Mouse (Mus musculus) CH12.LX (cell line): ENCODE measurements around the gene Fabp3. TPM values are rescaled to one million over a fixed set of nuclear protein-coding genes. Genes with fewer than 3 reads are reported as not detected.

Experiments
- DNase-seq: peaks from one replicate; pipeline ENCODE4 v3.0.0-alpha.2; 2013; ENCODE audit errors: extremely low read depth
- H3K27ac ChIP-seq: 2 replicates; pipeline ENCODE4 v1.5.1; 2012; ENCODE audit warnings: low read depth, mild to moderate bottlenecking, control low read depth, moderate library complexity; ENCODE audit not compliant: insufficient read depth
- H3K27me3 ChIP-seq: replicated peaks from 2 replicates; pipeline ENCODE3; 2012; ENCODE audit warnings: inconsistent platforms
- H3K36me3 ChIP-seq, 2 experiments: replicated peaks in 1 of 2; 2 replicates each; pipeline versions ENCODE3 to v1.6.1; 2012; ENCODE audit warnings: inconsistent platforms in 1 of 2, low read length in 1 of 2, mild to moderate bottlenecking in 1 of 2, mixed read lengths in 1 of 2, moderate library complexity in 1 of 2; ENCODE audit not compliant: control insufficient read depth in 1 of 2, insufficient read depth in 1 of 2
- H3K4me1 ChIP-seq, 2 experiments: 2 replicates each; pipeline ENCODE4 v1.6.1; 2012; ENCODE audit warnings: inconsistent platforms in 1 of 2, moderate library complexity in 1 of 2; ENCODE audit not compliant: insufficient read depth in 2 of 2, control insufficient read depth in 1 of 2
- H3K4me2 ChIP-seq: 2 replicates; pipeline ENCODE4 v1.6.1; 2012; ENCODE audit warnings: low read depth, mild to moderate bottlenecking, control low read depth; ENCODE audit not compliant: poor library complexity, insufficient read depth, severe bottlenecking
- H3K4me3 ChIP-seq, 3 experiments: fragments of 150-350 bp in 1 of 3; sonication (generic) in 1 of 3; replicated peaks in 1 of 3; 2 replicates each; pipeline versions ENCODE3 to v1.5.1; 2011 to 2012; ENCODE audit warnings: low read depth in 2 of 3, low read length in 2 of 3, mild to moderate bottlenecking in 2 of 3, moderate library complexity in 2 of 3, control low read depth in 1 of 3, improper control_type of control experiment in 1 of 3, inconsistent platforms in 1 of 3, mixed read lengths in 1 of 3; ENCODE audit not compliant: poor library complexity in 1 of 3
- H3K79me2 ChIP-seq: replicated peaks from 2 replicates; pipeline ENCODE4 v1.6.1; 2012; ENCODE audit warnings: mild to moderate bottlenecking, moderate library complexity; ENCODE audit not compliant: control insufficient read depth, poor library complexity, insufficient read depth, severe bottlenecking; ENCODE audit errors: extremely low read depth
- H3K9ac ChIP-seq: 2 replicates; pipeline ENCODE4 v1.6.1; 2012; ENCODE audit warnings: low read depth, mild to moderate bottlenecking, control low read depth, moderate library complexity; ENCODE audit not compliant: insufficient read depth
- H3K9me3 ChIP-seq: replicated peaks from 2 replicates; pipeline ENCODE3; 2012; ENCODE audit warnings: low read length, inconsistent platforms, mixed read lengths
- MEF2A ChIP-seq: IDR thresholded peaks from 2 replicates; pipeline ENCODE4 v1.6.1; 2014; ENCODE audit warnings: low read depth, mild to moderate bottlenecking, inconsistent platforms, low read length, improper control_type of control experiment, borderline replicate concordance
- SIN3A ChIP-seq: IDR thresholded peaks from 2 replicates; pipeline ENCODE4 v1.6.1; 2012; ENCODE audit warnings: low read length, improper control_type of control experiment, inconsistent platforms
- TBP ChIP-seq: conservative IDR thresholded peaks from 2 replicates; pipeline ENCODE4 v1.6.1; 2011; ENCODE audit warnings: low read depth, low read length, improper control_type of control experiment
- dilution Hi-C: fragments of 300-500 bp; cut with MboI; formaldehyde crosslinking; loops from 2 replicates; pipeline ENCODE4 v1.14.3; 2020; ENCODE audit warnings: low sequenced_read_pairs; ENCODE audit not compliant: extremely low pct_unique_long_range_greater_than_20kb, extremely low pct_ligation_motif_present
- in situ Hi-C: fragments of 300-500 bp; cut with MboI; formaldehyde crosslinking; loops from 3 replicates; pipeline ENCODE4 v1.14.3; 2019; ENCODE audit warnings: low sequenced_read_pairs, low pct_ligation_motif_present, low pct_unique_long_range_greater_than_20kb, mixed read lengths
- polyA plus RNA-seq: library from polyadenylated mRNA; unstranded; fragments of >175 nt; gene quantifications from 2 replicates; pipeline ENCODE4 v1.2.1, GENCODE M21; 2012; ENCODE audit warnings: low read depth; ENCODE audit not compliant: insufficient read length
- total RNA-seq, 2 experiments: library from RNA; depleted of rRNA; stranded (reverse); fragments of 300-350 nt in 1 of 2; fragments of >200 nt in 1 of 2; gene quantifications; 2 replicates each; pipeline ENCODE4 v1.2.3; 2012 to 2014

Fabp3 gene
- total and polyA plus RNA-seq, 3 experiments, result not detected

- peak; percentile 72 for TF ChIP-seq MEF2A
- TF ChIP-seq, all 38 proteins: peak for 21
These were observed 51.3 kb downstream of the Fabp3 start, which contains the start of the genes Zcchc17 and Snrnp40 (continued) for GRCm38 (mm10) chr4:130359486-130360237.

- in situ Hi-C loops (no loop called here), dilution Hi-C loops (no loop called here)
These were observed 51.8 kb downstream of the Fabp3 start for GRCm38 (mm10) chr4:130360238-130360590.

More at GRCm38 (mm10) chr4:130360238-130360590, 51.8 kb downstream of the Fabp3 start:
- H3K36me3 ChIP-seq, result peaks cover 26 to 50% of the 10 kb centered on the region in 2 experiments
- no peak for TF ChIP-seq SIN3A
- TF ChIP-seq TBP, result 0 out of 2 replicates have a peak, but pooled peaks have one; percentile 7
- peaks cover 54% of the 10 kb centered on the region for H3K79me2 ChIP-seq
- peaks cover 7 to 28% of the 10 kb centered on the region in 2 experiments for H3K4me1 ChIP-seq
- peak overlapping the region; percentile 89 for H3K9ac ChIP-seq
- no peak overlapping the region for H3K27ac ChIP-seq
- no peak overlapping the region for H3K4me2 ChIP-seq
- peak; percentile 15 for DNase-seq
- no peaks in the 10 kb centered on the region for H3K9me3 ChIP-seq
- H3K4me3 ChIP-seq, result peak overlapping the region; percentile 74 to 97 (median 94)
- H3K27me3 ChIP-seq, result no peaks in the 10 kb centered on the region

Other genes with a start within 250 kb of the Fabp3 start
- 31.4 and 32.5 TPM in 2 replicates for gene Pef1, start 206.0 kb upstream of the Fabp3 start, total RNA-seq (2012; rRNA removed)
- 26.2 and 26.5 TPM in 2 replicates for gene Pef1, start 206.0 kb upstream of the Fabp3 start, total RNA-seq (2014; rRNA removed)
- gene Pef1, start 206.0 kb upstream of the Fabp3 start, polyA plus RNA-seq, result 34.2 and 38.6 TPM in 2 replicates
- gene Hcrtr1, start 169.2 kb upstream of the Fabp3 start, total RNA-seq (2012; rRNA removed), result not detected in 2 replicates
- gene Hcrtr1, start 169.2 kb upstream of the Fabp3 start, total RNA-seq (2014; rRNA removed), result not detected in 2 replicates
- not detected in 2 replicates for gene Hcrtr1, start 169.2 kb upstream of the Fabp3 start, polyA plus RNA-seq
- not detected in 2 replicates for gene Tinagl1, start 133.5 kb upstream of the Fabp3 start, total RNA-seq (2012; rRNA removed)
- not detected in 2 replicates for gene Tinagl1, start 133.5 kb upstream of the Fabp3 start, total RNA-seq (2014; rRNA removed)
- not detected in 2 replicates for gene Tinagl1, start 133.5 kb upstream of the Fabp3 start, polyA plus RNA-seq
- not detected in 2 replicates for gene Gm853, start 86.2 kb upstream of the Fabp3 start, total RNA-seq (2012; rRNA removed)
- gene Gm853, start 86.2 kb upstream of the Fabp3 start, total RNA-seq (2014; rRNA removed), result not detected in 2 replicates
- not detected in 2 replicates for gene Gm853, start 86.2 kb upstream of the Fabp3 start, polyA plus RNA-seq
- gene Serinc2, start 29.4 kb upstream of the Fabp3 start, total RNA-seq (2012; rRNA removed), result 0.08 TPM in 1 of 2 replicates, not detected in the other
- gene Serinc2, start 29.4 kb upstream of the Fabp3 start, total RNA-seq (2014; rRNA removed), result not detected in 2 replicates
- 0.20 TPM in 1 of 2 replicates, not detected in the other for gene Serinc2, start 29.4 kb upstream of the Fabp3 start, polyA plus RNA-seq
- gene Gm10570, start 79 bp downstream of the Fabp3 start, total RNA-seq (2012; rRNA removed), result not detected in 2 replicates
- not detected in 2 replicates for gene Gm10570, start 79 bp downstream of the Fabp3 start, total RNA-seq (2014; rRNA removed)
- gene Gm10570, start 79 bp downstream of the Fabp3 start, polyA plus RNA-seq, result not detected in 2 replicates
- 31.7 and 42.6 TPM in 2 replicates for gene Zcchc17, start 51.3 kb downstream of the Fabp3 start, total RNA-seq (2012; rRNA removed)
- gene Zcchc17, start 51.3 kb downstream of the Fabp3 start, total RNA-seq (2014; rRNA removed), result 51.8 and 54.8 TPM in 2 replicates
- gene Zcchc17, start 51.3 kb downstream of the Fabp3 start, polyA plus RNA-seq, result 67.7 and 87.4 TPM in 2 replicates
- 108 and 134 TPM in 2 replicates for gene Snrnp40, start 51.5 kb downstream of the Fabp3 start, total RNA-seq (2012; rRNA removed)
- 180 and 184 TPM in 2 replicates for gene Snrnp40, start 51.5 kb downstream of the Fabp3 start, total RNA-seq (2014; rRNA removed)
- 128 and 157 TPM in 2 replicates for gene Snrnp40, start 51.5 kb downstream of the Fabp3 start, polyA plus RNA-seq